In the genomic region with DNA sequence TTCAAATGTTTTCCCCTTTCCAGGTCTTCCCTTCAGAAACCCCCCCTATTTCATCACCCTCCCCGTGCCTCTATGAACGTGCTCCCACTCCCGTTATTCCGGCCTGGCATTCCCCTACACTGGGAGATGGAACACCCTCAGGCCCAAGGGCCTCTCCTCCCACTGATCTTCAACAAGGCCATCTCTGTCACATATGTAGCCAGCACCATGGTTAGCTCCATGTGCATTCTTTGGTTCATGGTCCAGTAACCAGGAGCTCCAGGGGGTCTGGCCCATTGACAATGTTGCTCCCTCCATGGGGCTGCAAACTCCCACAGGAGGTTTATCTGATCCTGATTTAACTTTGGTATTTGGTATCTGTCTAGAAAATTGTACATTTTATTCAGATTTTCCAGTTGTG, we compare ENCODE assay signal across 21 mouse cellular contexts. TPM values are rescaled to one million over a fixed set of nuclear protein-coding genes. Genes with fewer than 3 reads are reported as not detected.
DNase-seq lines count a peak whose midpoint lies in the region; ATAC-seq and TF ChIP-seq lines count a peak whose summit lies in the region.
"Had no signal": no experiment of that assay in that cellular context is flagged by ENCODE, and none has a peak within 500 bp of the region (broad histone marks: within the 10 kb centered on the region; RNA-seq: fewer than 3 reads in every experiment).

No protein-coding gene starts in this region.

- H3K4me2 ChIP-seq in embryonic facial prominence, embryonic 11.5 days (ENCODE audit: low read depth, low read length), result no peak overlapping the region
- no peak overlapping the region for H3K4me2 ChIP-seq in neural tube, embryonic 11.5 days (ENCODE audit: low read depth)
- H3K4me2 ChIP-seq in neural tube, embryonic 15.5 days, result no peak overlapping the region
- H3K4me2 ChIP-seq in myocyte (ENCODE audit: low read depth), result no peak overlapping the region
- H3K4me2 ChIP-seq: embryonic facial prominence, embryonic 13.5 days; heart, embryonic 15.5 days; hindbrain, embryonic 14.5 days had no signal

- H3K36me3 ChIP-seq in embryonic facial prominence, embryonic 11.5 days (replicated peaks; ENCODE audit: control insufficient read depth, insufficient read depth, low read depth, low read length), result no peaks in the 10 kb centered on the region
- H3K36me3 ChIP-seq in embryonic facial prominence, embryonic 10.5 days (replicated peaks), result no peaks in the 10 kb centered on the region
- no peaks in the 10 kb centered on the region for H3K36me3 ChIP-seq in neural tube, embryonic 11.5 days (ENCODE audit: control insufficient read depth, insufficient read depth, low read length)
- no peaks in the 10 kb centered on the region for H3K36me3 ChIP-seq in neural tube, embryonic 15.5 days
- no peaks in the 10 kb centered on the region for H3K36me3 ChIP-seq in myocyte (ENCODE audit: control insufficient read depth, insufficient read depth)
- H3K36me3 ChIP-seq: embryonic facial prominence, embryonic 13.5 days; heart, embryonic 15.5 days had no signal

- H3K4me3 ChIP-seq in embryonic facial prominence, embryonic 11.5 days (ENCODE audit: low read depth, low read length), result no peak overlapping the region
- H3K4me3 ChIP-seq in embryonic facial prominence, embryonic 10.5 days, result no peak overlapping the region
- no peak overlapping the region for H3K4me3 ChIP-seq in neural tube, embryonic 11.5 days (ENCODE audit: low read depth, low read length)
- no peak overlapping the region for H3K4me3 ChIP-seq in neural tube, embryonic 15.5 days (replicated peaks)
- no peak overlapping the region for H3K4me3 ChIP-seq in myocyte
- H3K4me3 ChIP-seq: embryonic facial prominence, embryonic 13.5 days; heart, embryonic 15.5 days; megakaryocyte, embryonic 14.5 days had no signal

- H3K79me2 ChIP-seq in myocyte (ENCODE audit: control insufficient read depth, insufficient read depth), result no peaks in the 10 kb centered on the region

- 44% methylated on average over 4 of the region's 4 CpGs for WGBS in embryonic facial prominence, embryonic 11.5 days
- WGBS in embryonic facial prominence, embryonic 10.5 days, result 35% methylated on average over 4 of the region's 4 CpGs
- 67% methylated on average over 4 of the region's 4 CpGs for WGBS in neural tube, embryonic 11.5 days
- 47% methylated on average over 4 of the region's 4 CpGs for WGBS in neural tube, embryonic 15.5 days

- H3ac ChIP-seq in myocyte (ENCODE audit: control insufficient read depth, insufficient read length), result no peak overlapping the region

- H3K9me3 ChIP-seq in embryonic facial prominence, embryonic 11.5 days (replicated peaks; ENCODE audit: control insufficient read depth, low read length), result no peaks in the 10 kb centered on the region
- H3K9me3 ChIP-seq in embryonic facial prominence, embryonic 10.5 days, result no peaks in the 10 kb centered on the region
- H3K9me3 ChIP-seq in neural tube, embryonic 11.5 days (ENCODE audit: control insufficient read depth, low read length), result no peaks in the 10 kb centered on the region
- no peaks in the 10 kb centered on the region for H3K9me3 ChIP-seq in neural tube, embryonic 15.5 days (replicated peaks)
- H3K9me3 ChIP-seq: embryonic facial prominence, embryonic 13.5 days; heart, embryonic 15.5 days; megakaryocyte, embryonic 14.5 days had no signal

- intact Hi-C loops in heart, postnatal 14 days (cut with DNase I), result no loop called here

- no peaks in the 10 kb centered on the region for H3K27me3 ChIP-seq in embryonic facial prominence, embryonic 11.5 days (ENCODE audit: control insufficient read depth, insufficient read depth, low read length)
- no peaks in the 10 kb centered on the region for H3K27me3 ChIP-seq in embryonic facial prominence, embryonic 10.5 days (replicated peaks; ENCODE audit: low read depth, poor library complexity, severe bottlenecking)
- no peaks in the 10 kb centered on the region for H3K27me3 ChIP-seq in neural tube, embryonic 11.5 days (ENCODE audit: control insufficient read depth, insufficient read depth, low read length)
- no peaks in the 10 kb centered on the region for H3K27me3 ChIP-seq in neural tube, embryonic 15.5 days (replicated peaks)
- H3K27me3 ChIP-seq in myocyte (ENCODE audit: control insufficient read depth, insufficient read depth, insufficient read length), result no peaks in the 10 kb centered on the region
- H3K27me3 ChIP-seq: embryonic facial prominence, embryonic 13.5 days; heart, embryonic 15.5 days; megakaryocyte, embryonic 14.5 days had no signal

- H3K27ac ChIP-seq in embryonic facial prominence, embryonic 11.5 days (replicated peaks; ENCODE audit: low read depth, low read length), result no peak overlapping the region
- no peak overlapping the region for H3K27ac ChIP-seq in embryonic facial prominence, embryonic 10.5 days (replicated peaks)
- no peak overlapping the region for H3K27ac ChIP-seq in neural tube, embryonic 11.5 days (ENCODE audit: low read depth, low read length)
- H3K27ac ChIP-seq in neural tube, embryonic 15.5 days (replicated peaks), result no peak overlapping the region
- H3K27ac ChIP-seq: embryonic facial prominence, embryonic 13.5 days; heart, embryonic 15.5 days; hindbrain, embryonic 14.5 days had no signal

- H3K4me1 ChIP-seq in embryonic facial prominence, embryonic 11.5 days (ENCODE audit: control insufficient read depth, insufficient read depth, low read length), result no peaks in the 10 kb centered on the region
- no peaks in the 10 kb centered on the region for H3K4me1 ChIP-seq in embryonic facial prominence, embryonic 10.5 days
- no peaks in the 10 kb centered on the region for H3K4me1 ChIP-seq in neural tube, embryonic 11.5 days (ENCODE audit: control insufficient read depth, insufficient read depth, low read length)
- no peaks in the 10 kb centered on the region for H3K4me1 ChIP-seq in neural tube, embryonic 15.5 days
- H3K4me1 ChIP-seq: embryonic facial prominence, embryonic 13.5 days; heart, embryonic 15.5 days; megakaryocyte, embryonic 14.5 days had no signal

- TF ChIP-seq POLR2A in myocyte (IDR thresholded peaks at IDR 0.05; ENCODE audit: insufficient read length, low read depth), result no peak

- DNase-seq in embryonic facial prominence, embryonic 11.5 days (ENCODE audit: low spot score), result peak; percentile 4
- no peak for DNase-seq in embryonic facial prominence, embryonic 10.5 days (ENCODE audit: low spot score)
- DNase-seq in neural tube, embryonic 11.5 days (ENCODE audit: low spot score), result peak; percentile 19
- DNase-seq in embryo, embryonic 10.5 days (ENCODE audit: low spot score), result peak; percentile 25
- DNase-seq in cerebellum, postnatal 10 days, result no peak
- no peak for DNase-seq in heart, postnatal 14 days
- DNase-seq: B cell, adult 2 months; cerebellum, adult 18-20 months; liver; lung, adult 2 months had no signal

- H3K9ac ChIP-seq in embryonic facial prominence, embryonic 11.5 days (replicated peaks; ENCODE audit: low read length), result no peak overlapping the region
- no peak overlapping the region for H3K9ac ChIP-seq in neural tube, embryonic 11.5 days (ENCODE audit: low read length)
- H3K9ac ChIP-seq in neural tube, embryonic 15.5 days (replicated peaks), result no peak overlapping the region
- H3K9ac ChIP-seq: embryonic facial prominence, embryonic 13.5 days; heart, embryonic 15.5 days; hindbrain, embryonic 14.5 days had no signal

- no peak for ATAC-seq in embryonic facial prominence, embryonic 11.5 days (replicated peaks; ENCODE audit: insufficient number of reproducible peaks, low FRiP score, low TSS enrichment, low read depth)
- ATAC-seq in neural tube, embryonic 11.5 days (ENCODE audit: insufficient read depth, low FRiP score, low TSS enrichment), result no peak
- ATAC-seq in neural tube, embryonic 15.5 days (ENCODE audit: low FRiP score), result no peak

TF ChIP-seq in myocyte, 11 proteins besides CTCF, POLR2A, EP300 and RAD21:
- TF ChIP-seq REST (IDR thresholded peaks at IDR 0.05; ENCODE audit: insufficient read depth, insufficient read length) (peak; percentile 65), MAX (IDR thresholded peaks at IDR 0.05; ENCODE audit: low read depth) (no peak)

RNA-seq across cellular contexts. Expression of a gene that starts 30.5 kb away (rescaled TPM):
- polyA plus RNA-seq in embryonic facial prominence, embryonic 11.5 days (2014; fragmentation: Nextera tagmentation; extraction: Ambion mirVana), result not detected in 2 replicates
- not detected in 2 replicates for polyA plus RNA-seq in embryonic facial prominence, embryonic 10.5 days (2016; fragmentation: Nextera tagmentation; extraction: Ambion mirVana)
- not detected in 2 replicates for polyA plus RNA-seq in neural tube, embryonic 11.5 days (2014; fragmentation: Nextera tagmentation; extraction: Ambion mirVana)
- 0.40 and 0.93 TPM in 2 replicates for polyA plus RNA-seq in neural tube, embryonic 15.5 days (2015; fragmentation: Nextera tagmentation; extraction: Ambion mirVana)
- polyA plus RNA-seq in myocyte (2012; fragmentation: generic; extraction: Trizol), result not detected
- total RNA-seq in heart, postnatal 14 days (2021), result not detected
- total RNA-seq: granulocyte monocyte progenitor cell, adult 5-6 weeks; left cerebral cortex, adult 8-10 months had no signal
- polyA plus RNA-seq: embryonic facial prominence, embryonic 13.5 days; forebrain, embryonic 11.5 days; heart, embryonic 15.5 days; large intestine, adult 2 months; lung, adult 2 months; testis, adult 2 months had no signal

Comparison
In these comparisons a context has a peak if more than half of its experiments do, and no peak if none do; other contexts are left out.
1. DNase-seq: peak in embryonic facial prominence, embryonic 11.5 days (single experiment), neural tube, embryonic 11.5 days (single experiment) and embryo, embryonic 10.5 days (single experiment); none in embryonic facial prominence, embryonic 10.5 days (single experiment), cerebellum, postnatal 10 days (0 of 2) and heart, postnatal 14 days (0 of 2).